Mouse (Mus musculus) hindbrain, embryonic 10.5 days (tissue): ENCODE data around the gene Slc15a5. TPM values are rescaled to one million over a fixed set of nuclear protein-coding genes. Genes with fewer than 3 reads are reported as not detected.

Source experiments
- DNase-seq: peaks from one replicate; pipeline ENCODE4 v3.0.0-alpha.2; 2017; ENCODE audit warnings: low spot score
- H3K27ac ChIP-seq: fragments of 300-500 bp; sonication (generic); 2 replicates; pipeline ENCODE4 v1.5.1; 2016; ENCODE audit warnings: mild to moderate bottlenecking, moderate library complexity
- H3K27me3 ChIP-seq: fragments of 300-500 bp; sonication (generic); 2 replicates; pipeline ENCODE4 v1.6.1; 2016; ENCODE audit warnings: mild to moderate bottlenecking; ENCODE audit not compliant: poor library complexity, insufficient read depth, severe bottlenecking
- H3K36me3 ChIP-seq: fragments of 300-500 bp; sonication (generic); 2 replicates; pipeline ENCODE4 v1.6.1; 2016; ENCODE audit warnings: mild to moderate bottlenecking, moderate library complexity
- H3K4me1 ChIP-seq: fragments of 300-500 bp; sonication (generic); replicated peaks from 2 replicates; pipeline ENCODE4 v1.6.1; 2016; ENCODE audit warnings: mild to moderate bottlenecking
- H3K4me3 ChIP-seq: fragments of 300-500 bp; sonication (generic); 2 replicates; pipeline ENCODE4 v1.5.1; 2016; ENCODE audit warnings: mild to moderate bottlenecking, moderate library complexity
- H3K9me3 ChIP-seq: fragments of 300-500 bp; sonication (generic); 2 replicates; pipeline ENCODE4 v1.6.1; 2016; ENCODE audit warnings: mild to moderate bottlenecking, moderate library complexity
- WGBS: fragments of 180-500 bp; shearing (Covaris S2); methylation state at CpG from one replicate; pipeline ENCODE4 v1.1.7; 2016; 5-methylcytosine and 5-hydroxymethylcytosine counted together
- polyA plus RNA-seq: library from polyadenylated mRNA; unstranded; fragments of >200 nt; fragmentation: Nextera tagmentation; extraction: Ambion mirVana; gene quantifications from 2 replicates; pipeline ENCODE4 v1.2.1, GENCODE M21; 2016

The Slc15a5 gene
- polyA plus RNA-seq, 1 experiment from 2014 or later = not detected

DNA sequence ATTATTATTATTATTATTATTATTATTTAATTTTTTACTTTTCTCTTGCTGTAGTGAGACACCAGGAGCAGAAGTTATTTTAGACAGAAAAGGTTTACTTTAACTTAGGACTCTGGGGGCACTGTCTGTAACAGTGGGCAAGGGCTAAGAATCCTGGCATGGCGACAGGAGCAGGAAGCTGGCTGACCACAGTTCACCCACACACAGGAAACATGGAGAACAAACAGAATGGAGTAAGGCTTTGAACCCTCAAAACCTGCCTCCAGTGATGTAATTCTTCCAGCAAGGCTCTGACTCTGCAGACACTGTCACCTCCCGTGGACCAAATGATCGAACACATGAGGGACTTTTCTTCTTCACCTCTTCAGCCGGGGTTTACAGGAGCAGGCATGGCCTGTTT, 37.9 kb downstream of the Slc15a5 start:
- Histone ChIP-seq H3K36me3 (no peaks in the 10 kb centered on the region), H3K9me3 (0 out of 2 replicates have a peak, but pooled peaks cover 8% of the 10 kb centered on the region), H3K4me3 (no peak overlapping the region), H3K4me1 (no peaks in the 10 kb centered on the region), H3K27me3 (no peaks in the 10 kb centered on the region), H3K27ac (no peak overlapping the region)
- no peak for DNase-seq
- WGBS = 90% methylated on average over 4 of the region's 4 CpGs

- 88% methylated on average over 5 of the region's 5 CpGs for WGBS
- DNase-seq = no peak
- H3K4me1 ChIP-seq = no peaks in the 10 kb centered on the region
Observed at GRCm38 (mm10) chr6:138037587-138037986, 42.1 kb downstream of the Slc15a5 start.

DNA sequence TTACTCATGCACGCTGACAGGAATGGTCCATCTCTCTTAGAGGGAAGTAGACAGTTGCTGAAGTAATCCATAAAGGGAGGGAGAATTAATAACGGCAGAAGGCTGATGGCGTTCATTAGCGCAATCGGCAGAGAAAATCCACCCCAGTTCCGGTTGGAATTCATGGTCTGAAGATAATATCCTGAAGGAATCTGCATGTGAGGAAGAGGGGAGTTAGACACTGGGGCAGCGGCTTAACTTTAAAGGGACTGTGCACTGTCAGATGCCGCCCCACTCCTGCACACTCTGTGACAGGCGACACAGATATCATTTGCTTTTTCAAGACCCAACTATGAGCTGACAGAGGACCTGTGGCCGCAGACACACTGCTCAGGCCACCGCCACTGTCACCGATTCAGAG, 42.8 kb downstream of the Slc15a5 start:
- DNase-seq = no peak
- Histone ChIP-seq H3K27me3 (no peaks in the 10 kb centered on the region), H3K4me3 (no peak overlapping the region), H3K9me3 (no peaks in the 10 kb centered on the region), H3K36me3 (no peaks in the 10 kb centered on the region), H3K4me1 (no peaks in the 10 kb centered on the region), H3K27ac (no peak overlapping the region)
- WGBS = 96% methylated on average over 12 of the region's 12 CpGs

More at GRCm38 (mm10) chr6:138037587-138037986, 42.1 kb downstream of the Slc15a5 start:
- H3K9me3 ChIP-seq = no peaks in the 10 kb centered on the region
- no peak overlapping the region for H3K4me3 ChIP-seq
- H3K27ac ChIP-seq = no peak overlapping the region
- no peaks in the 10 kb centered on the region for H3K36me3 ChIP-seq
- H3K27me3 ChIP-seq = no peaks in the 10 kb centered on the region

DNA sequence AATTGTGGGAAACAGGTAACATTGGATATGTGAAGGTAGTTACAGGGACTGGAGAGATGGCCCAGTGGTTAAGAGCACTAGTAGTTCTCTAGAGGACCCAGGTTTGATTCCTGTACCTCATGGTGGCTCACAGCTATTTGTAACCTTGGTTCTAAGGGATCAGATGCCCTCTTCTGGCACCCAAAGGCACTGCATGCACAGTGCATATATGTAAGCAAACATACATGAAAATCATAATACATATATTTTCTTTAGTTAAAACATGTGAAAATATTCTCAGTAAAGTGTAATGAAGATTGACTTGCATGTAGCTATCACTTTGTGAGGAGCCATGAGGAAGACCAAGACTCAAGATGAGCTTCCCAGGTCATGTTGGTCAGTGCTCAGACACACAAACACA, 62.8 kb downstream of the Slc15a5 start:
- Histone ChIP-seq H3K4me3 (no peak overlapping the region), H3K9me3 (no peaks in the 10 kb centered on the region), H3K27me3 (no peaks in the 10 kb centered on the region), H3K36me3 (no peaks in the 10 kb centered on the region), H3K27ac (no peak overlapping the region), H3K4me1 (no peaks in the 10 kb centered on the region)
- no peak for DNase-seq

- no peak for DNase-seq
- Histone ChIP-seq H3K27ac (no peak overlapping the region), H3K9me3 (no peaks in the 10 kb centered on the region), H3K36me3 (no peaks in the 10 kb centered on the region), H3K4me3 (no peak overlapping the region), H3K27me3 (no peaks in the 10 kb centered on the region), H3K4me1 (no peaks in the 10 kb centered on the region)
- 90% methylated on average over 16 of the region's 16 CpGs for WGBS
Observed at GRCm38 (mm10) chr6:138014976-138015674, 64.6 kb downstream of the Slc15a5 start.

DNA sequence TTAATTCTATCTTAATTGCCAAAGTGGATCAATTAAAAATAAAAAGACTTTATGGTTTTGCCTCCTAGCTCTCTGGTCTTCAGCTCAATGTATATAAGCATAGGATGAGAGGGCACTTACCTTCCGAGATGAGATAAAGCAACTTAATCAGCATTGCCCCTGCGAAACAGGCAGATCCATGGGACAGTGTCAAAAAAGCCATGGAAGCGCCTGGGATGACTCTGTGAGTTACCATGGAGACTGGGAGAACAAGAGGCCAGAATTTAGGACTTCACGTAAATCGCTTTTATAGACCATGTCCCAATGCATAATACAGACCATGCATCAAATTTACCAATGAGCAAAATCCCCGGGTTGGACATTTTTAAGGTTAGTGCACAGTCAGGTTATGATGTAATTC, 67.8 kb downstream of the Slc15a5 start:
- H3K27me3 ChIP-seq = no peaks in the 10 kb centered on the region
- H3K36me3 ChIP-seq = no peaks in the 10 kb centered on the region
- no peaks in the 10 kb centered on the region for H3K4me1 ChIP-seq
- no peaks in the 10 kb centered on the region for H3K9me3 ChIP-seq
- no peak overlapping the region for H3K27ac ChIP-seq
- H3K4me3 ChIP-seq = no peak overlapping the region
- DNase-seq = no peak
- WGBS = 86% methylated on average over 6 of the region's 6 CpGs

DNA sequence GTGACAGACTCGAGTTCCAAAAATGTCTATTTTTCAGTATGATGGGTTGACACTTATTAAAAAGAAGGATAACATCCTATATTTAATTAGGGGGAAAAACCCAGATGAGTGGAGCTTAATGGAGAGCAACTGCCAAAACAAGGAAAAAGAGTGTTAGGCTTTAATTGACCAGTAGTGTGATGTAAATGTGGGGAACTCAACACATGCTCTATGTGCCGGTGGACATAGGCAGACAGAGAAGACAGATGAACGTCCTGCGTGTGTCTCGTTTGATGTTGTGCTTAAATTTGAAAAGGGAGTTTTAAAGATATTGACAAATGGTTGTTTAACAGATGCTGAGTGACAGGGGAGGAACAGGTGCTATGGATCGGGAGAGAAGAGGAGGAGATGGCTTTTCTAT, 72.0 kb downstream of the Slc15a5 start:
- H3K4me1 ChIP-seq = no peaks in the 10 kb centered on the region
- H3K4me3 ChIP-seq = no peak overlapping the region
- no peaks in the 10 kb centered on the region for H3K9me3 ChIP-seq
- no peaks in the 10 kb centered on the region for H3K36me3 ChIP-seq
- DNase-seq = no peak
- 90% methylated on average over 6 of the region's 6 CpGs for WGBS
- H3K27ac ChIP-seq = no peak overlapping the region
- no peaks in the 10 kb centered on the region for H3K27me3 ChIP-seq

DNA sequence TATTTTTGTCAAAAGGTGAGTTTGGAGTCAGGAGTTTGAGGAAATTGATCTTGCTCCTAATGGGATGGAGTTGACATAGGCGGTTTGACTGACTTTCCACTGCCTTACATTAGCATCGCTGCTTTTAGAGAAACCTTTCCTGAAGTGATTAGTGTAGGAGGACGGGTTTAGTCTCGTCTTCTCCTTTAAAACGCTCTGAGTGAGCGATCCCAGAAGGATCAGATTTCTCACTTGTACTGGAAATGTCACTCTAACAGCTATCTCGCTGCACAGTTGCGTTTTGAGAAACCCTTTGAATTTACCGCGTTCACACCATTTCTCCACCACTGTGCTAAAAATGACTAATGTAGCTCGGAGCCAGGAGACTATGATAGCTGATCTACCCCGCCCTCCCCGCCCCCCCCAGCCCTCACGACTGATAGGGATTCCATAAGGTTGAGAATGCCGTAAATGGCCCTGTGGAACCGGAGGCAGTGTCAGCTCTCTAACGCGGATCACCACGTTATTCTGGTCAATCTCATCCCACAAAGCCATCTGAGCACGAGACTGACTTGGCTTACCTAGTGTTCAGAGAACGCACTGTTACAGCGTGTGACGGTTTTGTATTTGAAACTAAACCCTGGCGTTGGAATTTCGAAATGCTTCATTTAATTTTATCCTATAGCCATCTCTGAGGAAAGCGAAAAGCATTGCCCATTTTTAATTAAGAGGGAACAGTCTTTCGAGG, 73.0 kb downstream of the Slc15a5 start:
- WGBS = 87% methylated on average over 27 of the region's 27 CpGs
- H3K4me1 ChIP-seq = no peaks in the 10 kb centered on the region
- H3K4me3 ChIP-seq = no peak overlapping the region
- no peak for DNase-seq
- H3K27ac ChIP-seq = no peak overlapping the region
- no peaks in the 10 kb centered on the region for H3K27me3 ChIP-seq
- no peaks in the 10 kb centered on the region for H3K36me3 ChIP-seq
- H3K9me3 ChIP-seq = no peaks in the 10 kb centered on the region

- H3K9me3 ChIP-seq = no peaks in the 10 kb centered on the region
- H3K36me3 ChIP-seq = no peaks in the 10 kb centered on the region
- H3K27me3 ChIP-seq = no peaks in the 10 kb centered on the region
- no peak for DNase-seq
- no peaks in the 10 kb centered on the region for H3K4me1 ChIP-seq
- no peak overlapping the region for H3K4me3 ChIP-seq
- H3K27ac ChIP-seq = no peak overlapping the region
Observed at GRCm38 (mm10) chr6:137989853-137990252, 89.9 kb downstream of the Slc15a5 start.

- Histone ChIP-seq H3K27ac (no peak overlapping the region), H3K27me3 (no peaks in the 10 kb centered on the region), H3K36me3 (no peaks in the 10 kb centered on the region), H3K4me1 (peaks cover 14% of the 10 kb centered on the region; the same call in 1 of the 2 replicates), H3K4me3 (no peak overlapping the region), H3K9me3 (no peaks in the 10 kb centered on the region)
- WGBS = 93% methylated on average over 6 of the region's 6 CpGs
- DNase-seq = no peak
Observed at GRCm38 (mm10) chr6:137985169-137985568, 94.5 kb downstream of the Slc15a5 start.

DNA sequence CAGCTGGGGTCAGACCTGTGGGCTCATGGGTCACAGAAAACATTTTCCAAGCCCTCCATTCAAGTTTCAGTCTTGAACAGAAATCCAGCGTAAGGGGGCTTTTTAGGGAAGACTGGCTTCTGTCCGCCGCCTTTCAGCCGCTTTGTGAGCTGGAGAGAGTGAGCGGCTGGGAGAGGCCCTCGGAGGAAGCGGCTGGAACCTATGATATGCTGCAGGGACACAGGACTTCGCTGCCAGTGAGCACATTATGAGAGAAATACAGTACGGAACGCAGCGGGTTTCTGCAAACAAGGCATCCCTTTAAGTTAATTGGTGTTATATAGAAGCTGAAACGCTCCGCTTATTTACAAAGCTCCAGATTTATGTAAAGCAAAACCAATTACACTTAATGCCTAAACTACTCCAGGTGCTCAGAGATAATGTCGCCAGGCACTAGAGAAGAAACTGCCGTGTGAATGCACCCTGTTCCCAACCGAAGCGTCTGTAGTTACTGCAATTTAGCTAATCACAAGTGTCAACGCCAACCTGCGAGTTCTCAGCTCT, 97.5 kb downstream of the Slc15a5 start:
- no peaks in the 10 kb centered on the region for H3K27me3 ChIP-seq
- H3K36me3 ChIP-seq = no peaks in the 10 kb centered on the region
- H3K27ac ChIP-seq = no peak overlapping the region
- no peaks in the 10 kb centered on the region for H3K9me3 ChIP-seq
- WGBS = 67% methylated on average over 19 of the region's 19 CpGs
- no peak for DNase-seq
- H3K4me3 ChIP-seq = no peak overlapping the region
- peaks cover 14% of the 10 kb centered on the region; the same call in 1 of the 2 replicates for H3K4me1 ChIP-seq

DNA sequence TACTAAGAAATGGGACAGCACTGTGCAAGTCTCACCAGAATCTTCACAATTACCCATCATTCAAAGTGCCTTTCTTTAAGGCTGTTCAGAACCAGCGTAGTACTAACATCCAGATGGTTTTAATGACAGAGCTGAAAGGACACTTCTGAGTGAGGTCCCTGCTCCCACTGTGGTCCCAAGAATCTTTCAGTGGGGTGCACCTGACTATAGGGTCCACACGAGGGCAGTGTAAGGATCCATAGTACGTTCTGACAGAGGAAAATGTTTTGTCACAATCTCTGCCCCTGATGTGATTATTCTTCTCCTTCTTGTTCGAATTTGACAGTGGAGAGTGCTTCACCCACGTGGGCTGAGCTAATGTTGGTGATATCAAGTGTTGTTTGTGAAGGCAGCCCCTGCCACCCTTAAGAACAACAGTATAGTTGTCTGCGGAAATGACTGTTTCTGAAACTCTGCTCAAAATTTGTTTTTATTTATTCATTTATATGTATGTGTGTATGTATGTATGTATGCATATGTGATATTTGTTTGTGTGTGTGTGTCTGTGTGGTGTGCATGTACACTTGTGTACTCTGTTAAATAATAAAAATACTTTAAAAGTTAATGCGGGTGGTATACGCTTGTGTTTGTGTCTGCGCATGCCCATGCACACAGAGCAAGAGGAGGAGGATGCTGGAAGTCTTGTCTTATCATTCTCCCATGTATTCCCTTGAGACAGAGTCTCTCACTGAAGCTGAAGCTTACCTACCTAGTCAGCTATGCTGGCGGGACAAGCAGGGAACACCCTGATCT, 98.6 kb downstream of the Slc15a5 start:
- no peaks in the 10 kb centered on the region for H3K9me3 ChIP-seq
- peaks cover 14% of the 10 kb centered on the region; the same call in 1 of the 2 replicates for H3K4me1 ChIP-seq
- H3K4me3 ChIP-seq = no peak overlapping the region
- H3K27me3 ChIP-seq = no peaks in the 10 kb centered on the region
- no peak overlapping the region for H3K27ac ChIP-seq
- DNase-seq = no peak
- no peaks in the 10 kb centered on the region for H3K36me3 ChIP-seq
- WGBS = 81% methylated on average over 10 of the region's 10 CpGs

DNA sequence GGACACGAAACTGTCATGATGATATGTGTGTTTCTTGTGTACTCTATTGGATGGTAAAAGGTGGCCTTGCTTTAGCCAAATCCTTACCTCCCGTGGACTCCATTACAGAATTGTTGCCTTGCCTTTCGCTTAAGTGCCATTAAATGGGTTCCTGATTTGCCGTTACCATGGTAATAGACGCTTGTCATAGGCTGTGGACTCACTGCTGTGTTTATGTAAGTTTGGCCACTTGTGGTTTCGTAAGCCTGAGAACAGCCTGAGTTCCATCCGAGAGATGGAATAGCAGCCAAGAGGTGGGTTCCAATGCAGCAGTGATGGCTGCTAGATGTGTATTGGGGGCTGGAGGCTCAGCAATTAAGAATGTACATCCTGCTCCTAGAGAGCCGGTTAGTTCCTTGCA, 99.3 kb downstream of the Slc15a5 start:
- H3K9me3 ChIP-seq = no peaks in the 10 kb centered on the region
- no peaks in the 10 kb centered on the region for H3K36me3 ChIP-seq
- no peak overlapping the region for H3K4me3 ChIP-seq
- no peak for DNase-seq
- H3K27me3 ChIP-seq = no peaks in the 10 kb centered on the region
- 84% methylated on average over 8 of the region's 8 CpGs for WGBS
- H3K27ac ChIP-seq = no peak overlapping the region
- H3K4me1 ChIP-seq = peaks cover 14% of the 10 kb centered on the region; the same call in 1 of the 2 replicates
